Mouse (Mus musculus) c-Kit-positive CD71-negative TER-119-negative erythroid progenitor cells, embryonic 14.5 days (primary cell): ENCODE results near the gene Rhov.

ENCODE experiments used
- DNase-seq: peaks from one replicate; pipeline ENCODE4 v3.0.0-alpha.2; 2013; ENCODE audit warnings: low read depth

Gene Rhov

DNA sequence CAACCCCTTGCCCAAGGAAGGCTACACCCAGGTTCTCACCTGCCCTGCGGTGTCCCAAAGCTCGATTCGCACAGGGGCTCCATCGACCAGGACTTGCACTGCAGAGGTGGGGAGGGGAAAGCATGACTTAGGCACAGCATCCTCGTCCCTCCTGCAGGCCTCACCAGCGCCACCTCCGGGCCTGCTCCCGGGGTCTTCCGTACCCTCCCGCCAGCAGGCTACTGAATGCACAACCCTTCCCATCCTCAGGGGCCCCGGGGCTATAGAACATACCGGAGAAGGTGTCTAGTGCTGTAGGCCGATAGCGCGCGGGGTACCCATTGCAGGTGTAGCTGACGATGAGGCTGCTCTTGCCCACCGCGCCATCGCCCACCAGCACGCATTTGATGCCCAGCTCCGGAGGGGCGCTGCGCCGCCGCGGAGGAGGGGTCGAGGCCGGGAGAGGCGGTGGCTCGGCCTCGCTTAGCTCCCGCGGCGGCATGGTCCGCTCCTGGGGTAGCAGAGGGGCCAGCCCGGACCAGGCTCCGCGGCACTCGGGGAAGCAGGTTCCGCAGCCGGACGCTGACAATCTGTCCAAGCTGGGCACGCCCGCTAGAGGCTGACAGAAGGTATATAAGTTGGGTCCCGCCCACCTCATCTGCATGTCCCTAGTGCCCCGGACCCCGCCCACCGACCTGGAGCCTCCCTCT lies at the start of gene Rhov:
Gene Rhov, minus strand, starts transcription at position 630 of the 689 bp plus-strand sequence.
- DNase-seq: peak; percentile 59

DNA sequence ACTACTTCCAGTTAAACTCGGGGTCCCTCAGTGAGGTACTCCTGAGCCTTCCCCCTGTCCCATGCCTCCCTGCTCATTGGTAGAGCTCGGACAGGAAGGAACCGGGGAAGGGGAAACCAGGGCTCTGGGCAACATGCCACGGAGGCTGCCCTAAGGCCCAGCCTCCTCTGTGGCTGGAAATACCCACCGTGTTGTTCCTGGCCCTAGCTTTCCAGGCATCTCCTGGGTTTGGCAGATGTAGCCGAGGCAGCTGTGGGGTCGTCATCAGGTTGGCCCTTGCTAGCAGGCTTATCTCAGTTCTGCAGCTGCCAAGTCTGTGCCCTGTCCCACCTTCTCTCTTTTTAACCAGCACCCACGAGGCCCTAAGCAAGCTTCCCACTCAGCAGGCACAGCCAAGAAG lies 49.5 kb upstream of the Rhov start:
- DNase-seq: no peak

DNA sequence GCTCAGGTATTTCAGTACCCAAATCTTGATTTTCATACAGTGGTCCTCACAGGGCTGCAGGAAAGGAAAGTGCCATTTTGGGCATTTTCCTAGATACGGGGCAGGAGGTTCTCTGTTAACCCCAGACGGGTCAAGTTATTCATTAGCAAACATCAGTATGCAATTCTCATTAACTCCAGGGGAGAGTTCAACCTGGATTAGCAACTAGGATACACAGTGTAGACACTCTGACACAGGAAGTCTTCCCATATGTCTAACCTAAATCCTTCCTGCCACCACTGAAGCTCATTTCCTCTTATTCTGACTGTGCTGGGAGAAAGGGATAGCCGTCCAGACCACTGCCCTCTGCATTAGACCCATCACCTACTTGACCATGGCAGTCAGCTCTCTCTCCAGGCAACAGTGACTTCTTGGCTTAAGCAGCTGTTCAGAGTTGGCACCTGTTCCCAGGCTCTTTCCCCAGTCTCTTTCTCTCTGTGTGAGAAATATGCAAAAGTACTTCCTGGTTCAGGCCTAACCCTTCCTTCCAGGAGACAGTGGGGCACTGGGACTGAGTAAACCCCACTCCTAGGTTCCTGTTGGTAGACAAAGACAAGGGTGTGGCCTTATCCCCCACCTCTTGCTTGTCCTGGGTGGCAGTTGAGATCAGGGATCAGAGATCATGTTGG lies 47.1 kb upstream of the Rhov start:
- no peak for DNase-seq

DNA sequence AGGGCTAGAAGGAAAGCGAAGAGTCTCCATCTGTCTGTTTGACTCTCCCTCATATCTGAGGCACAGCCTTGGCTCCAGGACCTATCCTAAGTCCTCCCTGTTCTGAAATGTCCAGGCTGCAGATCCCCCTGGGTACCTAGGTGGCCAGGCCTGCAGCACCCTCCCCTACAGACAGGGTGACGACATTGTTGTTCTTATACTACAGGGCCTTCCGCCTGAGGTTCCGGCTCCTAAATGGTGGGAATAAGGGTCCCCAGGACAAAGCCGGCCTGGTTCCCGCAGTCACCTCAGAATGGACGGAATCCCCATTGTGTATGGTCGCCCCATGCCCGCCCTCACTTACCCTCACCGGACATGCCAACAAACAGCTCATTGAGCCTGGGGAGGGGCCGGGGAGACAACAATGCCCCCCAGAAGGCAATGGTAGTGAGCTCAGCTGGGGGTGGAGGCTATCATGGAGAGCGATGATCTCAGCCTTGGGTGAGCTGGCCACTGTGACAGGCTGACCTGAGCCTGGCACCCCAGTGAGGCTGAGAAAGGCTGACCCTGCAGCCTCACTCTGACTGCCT lies 43.8 kb upstream of the Rhov start:
- DNase-seq: no peak

DNA sequence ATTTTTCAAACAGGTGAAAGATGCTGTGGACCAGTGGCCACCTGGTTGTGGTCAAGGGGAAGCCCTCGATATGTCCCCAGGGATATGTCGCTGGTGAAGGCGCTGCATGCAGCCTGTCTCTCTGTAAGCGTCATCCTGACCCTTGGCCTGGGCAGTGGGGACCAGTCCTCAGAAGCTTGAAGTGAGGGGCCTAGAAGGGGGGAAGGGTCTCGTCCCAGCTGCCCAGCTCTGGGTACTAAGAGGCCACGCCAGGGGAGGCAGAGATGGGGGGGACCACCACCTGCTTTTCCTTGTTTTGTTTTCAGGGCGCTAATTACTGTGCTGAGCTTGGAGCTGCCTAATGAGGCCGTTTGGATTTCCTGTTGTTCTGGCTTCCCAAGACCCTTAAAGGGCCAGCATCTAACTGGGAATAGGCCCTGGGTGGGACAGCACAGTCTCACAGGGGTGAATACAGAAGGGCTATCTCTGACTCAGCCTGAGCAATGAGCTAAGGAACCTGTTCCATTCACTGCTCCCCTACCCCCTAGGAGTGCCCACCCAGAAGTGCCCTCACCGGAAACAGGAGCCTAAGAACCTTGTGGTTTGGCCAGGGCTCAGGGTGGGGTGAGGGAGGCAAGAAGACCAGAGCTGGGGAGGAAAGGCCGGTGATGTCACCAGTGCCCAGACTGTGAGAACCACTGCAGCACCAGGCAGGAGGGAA lies 42.9 kb upstream of the Rhov start:
- no peak for DNase-seq

DNA sequence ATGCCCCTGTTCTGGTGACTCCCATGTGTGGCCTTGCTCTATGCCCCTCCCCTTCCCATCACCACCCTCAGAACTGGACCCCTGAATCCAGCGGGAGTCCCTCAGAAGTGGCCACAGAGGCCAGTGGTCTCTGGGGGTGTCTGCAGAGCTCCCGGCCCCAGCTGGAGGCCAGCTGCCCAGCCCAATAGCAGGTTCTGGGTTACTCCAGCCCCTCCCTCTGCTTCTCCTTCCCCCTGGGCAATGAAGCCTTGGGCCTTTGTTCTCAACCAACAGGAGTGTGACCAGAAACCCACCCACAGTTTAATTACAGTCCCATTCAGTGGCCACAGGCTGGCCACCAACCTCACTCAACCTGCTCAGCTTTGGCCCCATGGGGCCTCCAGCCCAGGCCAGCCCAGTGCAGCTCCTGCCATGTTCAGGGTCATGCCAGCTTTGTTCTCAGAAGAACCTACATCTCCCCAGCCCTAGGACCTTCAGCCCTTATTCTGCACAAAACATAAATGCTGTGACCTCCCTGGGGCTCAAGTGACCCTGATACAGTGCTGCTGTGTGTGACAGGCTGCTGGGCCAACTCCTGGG lies 41.4 kb upstream of the Rhov start:
- DNase-seq: no peak

DNA sequence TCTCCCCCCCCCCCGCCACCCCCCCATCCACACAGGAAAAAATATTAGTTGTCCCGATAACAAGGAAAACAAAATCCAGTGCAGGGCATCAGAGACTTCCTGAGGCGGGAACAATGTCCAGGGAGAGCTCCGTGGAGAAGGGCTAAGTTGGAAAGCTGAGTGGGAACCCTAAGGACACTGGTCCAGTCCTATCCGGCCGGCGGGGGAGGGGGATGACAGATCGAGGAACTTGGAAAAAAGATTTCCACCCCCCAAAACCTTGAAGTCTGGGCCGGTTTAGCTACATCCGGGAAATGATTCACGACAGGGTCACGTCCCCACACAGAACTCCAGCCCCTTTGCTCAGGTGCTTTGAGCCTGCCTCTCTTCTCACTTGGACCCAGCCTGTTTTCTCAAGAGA lies 40.5 kb upstream of the Rhov start:
- no peak for DNase-seq

DNA sequence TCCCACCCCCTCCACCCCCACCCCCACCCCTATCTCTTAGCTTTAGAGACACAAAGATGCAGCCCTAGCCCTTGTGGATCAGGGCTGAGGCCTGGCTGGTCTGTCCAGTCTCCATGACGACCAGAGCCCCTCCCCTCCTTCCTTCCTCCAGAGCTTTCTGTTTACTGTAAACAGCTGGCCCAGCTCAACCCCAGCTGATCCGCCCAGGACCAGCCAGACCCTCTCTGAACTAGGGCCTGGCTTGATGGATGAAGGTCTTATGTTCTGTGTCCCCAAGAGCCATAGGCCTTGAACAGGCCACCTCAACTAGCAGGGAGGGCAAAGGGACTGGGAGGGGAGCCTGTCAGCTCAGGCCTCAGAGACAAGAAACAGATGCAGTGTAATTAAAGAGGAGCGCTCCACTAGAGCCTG lies 33.7 kb upstream of the Rhov start:
- DNase-seq: no peak

DNA sequence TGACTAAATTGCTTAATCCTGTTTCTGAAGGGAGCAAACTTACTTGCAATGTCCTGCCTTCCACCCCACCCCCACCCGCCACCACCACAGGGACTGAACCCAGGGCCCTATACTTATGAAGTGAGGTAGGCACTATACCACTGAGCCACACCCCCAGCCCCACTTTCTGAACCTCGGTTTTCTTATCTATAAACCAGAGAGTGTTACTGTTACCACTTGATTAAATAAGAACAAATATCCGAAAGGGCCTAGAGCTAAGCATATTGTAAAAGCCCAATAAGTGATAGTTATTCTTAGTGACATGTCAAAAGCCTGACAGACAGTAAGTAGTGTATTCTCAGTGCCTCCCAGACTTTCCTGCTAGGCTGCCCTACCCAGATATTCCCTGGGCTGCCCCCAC lies 33.3 kb upstream of the Rhov start:
- no peak for DNase-seq

DNA sequence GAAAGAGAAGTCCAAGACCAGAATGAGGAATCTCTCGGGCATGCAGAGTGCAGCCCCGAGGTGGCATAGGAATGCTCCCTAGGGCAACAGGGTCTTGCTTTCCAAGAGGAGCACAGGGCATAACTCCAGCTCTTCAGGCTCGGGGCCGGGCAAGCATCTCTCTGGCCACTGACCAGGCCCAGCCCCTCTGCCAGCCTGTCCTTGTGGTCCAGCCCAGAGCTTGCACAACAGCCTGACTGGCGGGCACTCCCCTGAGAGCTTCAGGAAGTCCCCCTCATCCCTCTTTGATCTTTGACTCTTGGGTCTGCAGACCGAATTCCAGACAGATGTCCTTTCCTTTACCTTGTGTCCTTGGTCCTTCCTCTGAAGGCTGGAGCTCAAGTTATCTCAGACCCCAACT lies 31.8 kb upstream of the Rhov start:
- no peak for DNase-seq

DNA sequence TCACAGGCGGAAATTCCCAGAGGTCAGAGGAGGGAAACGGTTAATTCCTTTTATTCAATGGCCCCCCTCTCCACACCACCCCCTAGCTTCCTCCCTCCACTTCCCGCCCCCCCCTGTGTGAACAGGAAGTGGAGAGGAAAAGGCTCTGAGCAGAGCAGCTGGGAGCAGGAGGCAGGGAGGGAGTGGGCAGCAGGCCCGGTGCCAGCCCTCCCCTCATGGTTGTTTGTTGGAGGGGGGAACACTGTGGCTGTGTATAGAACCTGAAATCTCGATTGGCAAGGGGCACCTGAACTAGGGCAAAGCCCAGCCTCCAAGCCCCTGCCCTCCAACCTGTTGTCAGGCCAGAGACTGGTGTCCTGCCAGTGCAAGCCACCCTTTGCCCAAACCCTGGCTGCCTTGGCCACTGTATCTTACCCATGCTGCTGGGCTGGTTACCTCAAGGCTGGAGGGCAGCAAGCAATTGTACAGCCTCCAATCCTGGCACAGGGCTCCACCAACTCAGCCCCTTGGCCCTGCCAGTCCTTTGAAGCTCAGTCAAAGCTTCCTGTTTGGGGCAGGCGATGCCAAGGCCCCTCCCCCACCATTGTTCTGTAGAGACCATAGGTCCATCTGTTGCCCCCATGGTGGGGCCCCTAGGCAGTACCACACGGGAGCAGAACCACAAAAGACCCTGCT lies 29.9 kb upstream of the Rhov start:
- no peak for DNase-seq

DNA sequence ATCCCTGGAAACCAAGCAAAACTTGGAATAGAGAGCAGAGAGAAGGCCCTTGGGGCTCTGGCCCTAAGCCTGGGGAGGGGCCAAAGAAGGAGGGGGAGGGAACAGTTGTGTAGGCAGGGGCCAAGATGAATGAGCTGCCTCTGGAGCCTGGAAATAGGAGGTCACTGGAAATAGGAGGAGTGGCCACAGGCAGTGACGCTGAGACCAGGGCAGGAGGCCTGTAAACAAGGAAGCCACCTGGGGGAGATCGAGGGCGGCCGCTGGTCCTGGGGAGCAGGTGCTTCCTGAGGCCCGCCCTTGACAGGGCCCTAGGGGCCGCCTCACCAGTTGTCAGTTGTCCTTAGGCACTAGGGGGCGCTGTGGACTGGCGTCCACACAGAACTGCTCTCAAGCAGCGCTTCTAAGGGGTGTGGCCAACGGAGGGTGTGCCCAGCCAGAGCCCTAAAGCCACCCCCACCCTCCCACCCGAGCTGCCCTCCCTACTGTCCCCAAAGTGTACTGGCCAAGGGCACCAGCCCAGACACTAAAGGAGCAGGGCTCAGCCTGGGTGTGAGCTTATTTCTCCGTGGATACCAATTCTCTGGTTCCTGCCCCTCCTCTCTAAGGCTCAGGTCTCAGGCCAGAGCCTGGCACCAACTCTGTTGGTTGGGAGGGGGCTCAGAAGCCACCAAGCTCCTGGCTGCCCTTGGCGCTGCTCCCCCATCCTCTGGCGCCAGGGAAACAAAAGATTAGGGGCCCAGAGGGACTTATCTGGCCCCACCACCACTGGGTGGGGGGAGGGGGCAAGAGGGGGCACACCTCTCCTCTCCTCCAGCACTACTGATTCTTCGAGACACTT lies 29.1 kb upstream of the Rhov start:
- DNase-seq: peak; percentile 97

DNA sequence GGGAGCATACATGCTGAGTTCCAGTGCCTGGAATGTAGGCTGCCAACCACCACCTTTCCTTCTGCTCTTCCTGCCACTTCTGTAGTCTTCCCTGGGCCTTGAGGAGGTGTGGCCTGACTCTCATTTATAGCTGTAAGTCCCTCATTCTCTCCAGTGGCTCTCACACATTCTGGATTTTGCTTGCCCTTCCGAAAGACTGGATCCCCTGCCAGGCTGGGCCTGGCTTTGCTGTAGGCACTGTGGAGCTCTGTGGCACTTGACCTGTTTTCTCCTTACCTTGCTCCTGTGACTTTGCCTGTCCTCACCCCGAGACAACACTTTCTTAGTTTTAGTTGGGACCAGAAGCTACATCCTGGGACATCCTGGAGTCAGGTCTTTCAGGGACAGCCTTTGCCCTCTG lies 27.8 kb upstream of the Rhov start:
- no peak for DNase-seq

DNA sequence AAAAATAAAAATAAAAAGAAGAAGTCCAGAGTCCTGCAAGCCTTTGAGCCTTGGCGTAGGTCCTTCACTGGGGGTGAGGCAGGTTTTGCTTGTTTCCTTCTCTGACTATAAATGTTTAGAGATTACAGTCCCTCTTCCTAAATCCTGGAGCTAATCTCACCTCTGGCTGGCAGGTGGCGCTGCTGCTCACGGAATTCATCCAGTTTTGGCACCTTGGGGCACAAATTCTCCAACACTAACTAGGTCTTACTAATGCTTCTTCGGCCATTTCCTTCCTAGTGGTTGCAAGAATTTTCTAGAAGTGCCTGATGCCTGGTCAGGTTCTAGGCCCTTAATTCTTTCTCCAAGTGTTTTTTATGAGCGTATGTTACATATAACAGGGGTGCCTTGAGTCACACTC lies 27.3 kb upstream of the Rhov start:
- DNase-seq: no peak

DNA sequence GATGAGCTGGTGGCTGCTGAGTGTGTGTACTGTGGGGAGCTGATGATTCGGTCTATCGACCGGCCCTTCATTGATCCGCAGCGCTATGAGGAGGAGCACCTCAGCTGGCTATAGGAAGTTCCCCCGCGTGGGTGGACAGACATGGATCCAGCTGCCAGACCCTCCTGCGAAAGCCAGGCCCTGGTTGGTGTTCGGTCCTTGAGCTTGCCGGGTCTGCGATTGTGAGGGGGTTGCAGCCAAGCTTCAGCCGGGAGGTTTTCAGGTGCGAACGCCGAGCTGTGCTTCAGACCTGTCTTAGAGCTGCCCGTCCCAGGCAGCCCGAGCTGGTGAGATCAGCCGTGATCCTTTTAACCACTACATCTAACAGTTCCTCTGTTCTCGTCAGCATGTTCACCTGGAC lies 26.4 kb upstream of the Rhov start:
- DNase-seq: no peak

DNA sequence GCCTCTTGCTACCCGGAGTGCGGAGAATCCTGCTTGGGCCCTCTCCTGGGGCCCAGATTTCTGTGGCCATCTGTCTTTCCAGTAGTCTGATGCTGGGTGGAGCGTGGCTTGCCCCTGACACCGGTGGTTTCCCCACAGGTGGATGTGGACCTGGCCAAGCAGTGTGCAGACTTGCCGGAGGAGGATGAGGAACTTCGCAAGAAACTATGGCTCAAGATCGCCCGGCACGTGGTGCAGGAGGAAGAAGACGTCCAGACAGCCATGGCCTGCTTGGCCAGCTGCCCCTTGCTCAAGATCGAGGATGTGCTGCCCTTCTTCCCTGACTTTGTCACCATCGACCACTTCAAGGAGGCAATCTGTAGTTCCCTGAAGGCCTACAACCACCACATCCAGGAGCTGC lies 25.7 kb upstream of the Rhov start:
- no peak for DNase-seq

DNA sequence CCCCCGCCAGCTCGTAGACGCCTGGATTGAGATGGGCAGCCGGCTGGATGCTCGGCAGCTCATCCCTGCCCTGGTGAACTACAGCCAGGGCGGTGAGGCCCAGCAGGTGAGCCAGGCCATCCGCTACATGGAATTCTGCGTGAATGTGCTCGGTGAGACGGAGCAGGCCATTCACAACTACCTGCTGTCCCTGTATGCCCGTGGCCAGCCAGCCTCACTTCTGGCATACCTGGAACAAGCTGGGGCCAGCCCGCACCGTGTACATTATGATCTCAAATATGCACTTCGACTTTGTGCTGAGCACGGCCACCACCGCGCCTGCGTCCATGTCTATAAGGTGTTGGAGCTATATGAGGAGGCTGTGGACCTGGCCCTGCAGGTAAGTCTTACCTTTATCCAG lies 23.3 kb upstream of the Rhov start:
- DNase-seq: no peak

DNA sequence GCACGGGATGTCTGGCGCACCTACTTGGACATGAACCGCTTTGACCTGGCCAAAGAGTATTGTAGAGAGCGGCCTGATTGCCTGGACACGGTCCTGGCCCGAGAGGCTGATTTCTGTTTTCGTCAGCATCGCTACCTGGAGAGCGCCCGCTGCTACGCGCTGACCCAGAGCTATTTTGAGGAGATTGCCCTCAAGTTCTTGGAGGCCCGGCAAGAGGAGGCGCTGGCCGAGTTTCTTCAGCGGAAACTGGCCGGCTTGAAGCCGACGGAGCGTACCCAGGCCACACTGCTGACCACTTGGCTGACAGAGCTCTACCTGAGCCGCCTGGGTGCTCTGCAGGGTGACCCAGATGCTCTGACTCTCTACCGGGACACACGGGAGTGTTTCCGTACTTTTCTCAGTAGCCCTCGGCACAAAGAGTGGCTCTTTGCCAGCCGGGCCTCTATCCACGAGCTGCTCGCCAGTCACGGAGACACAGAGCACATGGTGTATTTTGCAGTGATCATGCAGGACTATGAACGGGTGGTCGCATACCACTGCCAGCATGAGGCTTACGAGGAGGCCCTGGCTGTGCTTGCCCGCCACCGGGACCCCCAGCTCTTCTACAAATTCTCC lies 22.8 kb upstream of the Rhov start:
- DNase-seq: no peak

DNA sequence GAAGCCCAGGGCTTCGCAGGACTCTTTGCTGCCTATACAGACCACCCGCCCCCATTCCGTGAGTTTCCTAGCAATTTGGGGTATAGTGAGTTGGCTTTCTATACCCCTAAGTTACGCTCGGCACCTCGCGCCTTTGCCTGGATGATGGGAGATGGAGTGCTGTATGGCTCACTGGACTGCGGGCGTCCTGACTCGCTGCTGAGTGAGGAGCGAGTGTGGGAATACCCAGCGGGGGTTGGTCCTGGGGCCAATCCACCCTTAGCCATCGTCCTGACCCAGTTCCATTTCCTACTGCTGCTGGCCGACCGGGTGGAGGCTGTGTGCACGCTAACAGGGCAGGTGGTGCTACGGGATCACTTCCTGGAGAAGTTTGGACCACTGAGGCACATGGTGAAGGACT lies 22.2 kb upstream of the Rhov start:
- DNase-seq: no peak

DNA sequence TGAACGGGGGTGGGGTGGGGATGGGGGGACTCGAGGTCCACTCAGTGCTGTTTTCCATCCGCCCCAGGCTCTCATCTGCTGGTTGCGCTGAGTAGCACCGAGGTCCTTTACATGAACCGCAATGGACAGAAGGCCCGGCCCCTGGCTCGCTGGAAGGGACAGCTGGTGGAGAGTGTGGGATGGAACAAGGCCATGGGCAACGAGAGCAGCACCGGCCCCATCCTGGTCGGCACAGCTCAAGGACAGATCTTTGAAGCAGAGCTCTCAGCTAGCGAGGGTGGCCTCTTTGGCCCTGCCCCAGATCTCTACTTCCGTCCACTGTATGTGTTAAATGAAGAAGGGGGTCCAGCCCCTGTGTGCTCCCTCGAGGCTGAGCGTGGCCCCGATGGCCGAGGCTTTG lies 21.8 kb upstream of the Rhov start:
- no peak for DNase-seq

DNA sequence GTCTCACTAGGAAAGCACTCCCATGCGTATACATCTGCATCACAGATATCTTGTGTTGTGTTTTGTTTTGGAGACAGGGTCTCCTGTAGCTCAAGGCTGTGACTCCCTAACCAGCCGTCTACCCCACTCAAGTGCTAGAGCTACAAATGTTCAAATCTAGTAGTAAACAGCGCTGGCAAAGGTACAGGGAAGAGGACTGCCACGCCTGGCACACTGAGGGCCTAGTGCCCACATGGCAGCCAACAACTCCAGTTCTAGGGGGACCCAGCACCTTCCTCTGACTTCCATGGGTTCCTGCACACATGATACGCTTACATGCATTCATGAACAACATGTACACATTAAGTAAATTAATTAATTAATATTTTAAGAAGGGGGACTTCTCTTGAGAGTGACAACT lies 21.2 kb upstream of the Rhov start:
- no peak for DNase-seq
